Comparison of ENCODE assay signal across 22 mouse cellular contexts in the genomic region with DNA sequence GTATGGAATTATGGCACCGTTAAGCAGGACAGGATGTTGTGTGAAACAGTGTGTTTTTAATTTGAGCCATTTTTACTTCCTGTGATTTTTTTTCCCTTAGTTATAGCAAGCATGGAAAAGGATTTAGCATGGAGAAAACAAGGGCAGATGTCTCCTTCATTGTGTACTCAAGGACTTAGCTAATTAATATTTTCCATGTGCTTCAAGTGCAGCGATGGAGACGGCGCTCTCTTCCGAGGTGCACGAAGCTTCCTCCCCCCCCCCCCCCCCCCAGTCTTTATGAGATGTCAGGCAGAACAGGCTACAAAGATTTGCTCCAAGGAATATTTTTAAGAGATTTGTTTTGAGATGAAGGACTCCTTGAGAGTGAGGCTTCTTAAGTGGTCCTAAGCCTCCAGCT.
DNase-seq lines count a peak whose midpoint lies in the region; ATAC-seq lines count a peak whose summit lies in the region.
"Had no signal": no experiment of that assay in that cellular context is flagged by ENCODE, and none has a peak within 500 bp of the region (broad histone marks: within the 10 kb centered on the region; RNA-seq: fewer than 3 reads in every experiment).

No protein-coding gene starts in this region.

- 27% methylated on average over 6 of the region's 6 CpGs for WGBS in embryonic facial prominence, embryonic 13.5 days
- 68% methylated on average over 6 of the region's 6 CpGs for WGBS in embryonic facial prominence, embryonic 10.5 days
- 62% methylated on average over 6 of the region's 6 CpGs for WGBS in intestine, embryonic 14.5 days
- WGBS in intestine, embryonic 16.5 days: 63% methylated on average over 6 of the region's 6 CpGs
- WGBS in stomach, embryonic 15.5 days: 37% methylated on average over 6 of the region's 6 CpGs
- 84% methylated on average over 6 of the region's 6 CpGs for WGBS in kidney, embryonic 14.5 days

- H3K9ac ChIP-seq in embryonic facial prominence, embryonic 13.5 days: no peak overlapping the region
- no peak overlapping the region for H3K9ac ChIP-seq in intestine, embryonic 14.5 days (ENCODE audit: low read length)
- H3K9ac ChIP-seq in intestine, embryonic 16.5 days (ENCODE audit: low read depth, low read length): no peak overlapping the region
- H3K9ac ChIP-seq in stomach, embryonic 15.5 days: no peak overlapping the region
- no peak overlapping the region for H3K9ac ChIP-seq in kidney, embryonic 14.5 days (ENCODE audit: low read depth, low read length)
- H3K9ac ChIP-seq: heart, embryonic 15.5 days; hindbrain, embryonic 14.5 days had no signal

- no peaks in the 10 kb centered on the region for H3K27me3 ChIP-seq in embryonic facial prominence, embryonic 13.5 days
- H3K27me3 ChIP-seq in embryonic facial prominence, embryonic 10.5 days (replicated peaks; ENCODE audit: low read depth, poor library complexity, severe bottlenecking): no peaks in the 10 kb centered on the region
- H3K27me3 ChIP-seq in intestine, embryonic 14.5 days (replicated peaks; ENCODE audit: control insufficient read depth, insufficient read depth, low read length): no peaks in the 10 kb centered on the region
- H3K27me3 ChIP-seq in intestine, embryonic 16.5 days (replicated peaks; ENCODE audit: control insufficient read depth, insufficient read depth, low read length): no peaks in the 10 kb centered on the region
- no peaks in the 10 kb centered on the region for H3K27me3 ChIP-seq in stomach, embryonic 15.5 days (replicated peaks)
- no peaks in the 10 kb centered on the region for H3K27me3 ChIP-seq in kidney, embryonic 14.5 days (ENCODE audit: control insufficient read depth, insufficient read depth, low read length)
- H3K27me3 ChIP-seq: heart, embryonic 15.5 days had no signal

- peak overlapping the region; percentile 27 for H3K4me2 ChIP-seq in embryonic facial prominence, embryonic 13.5 days
- no peak overlapping the region for H3K4me2 ChIP-seq in intestine, embryonic 14.5 days (ENCODE audit: low read length)
- H3K4me2 ChIP-seq in intestine, embryonic 16.5 days (ENCODE audit: low read depth, low read length): no peak overlapping the region
- H3K4me2 ChIP-seq in stomach, embryonic 15.5 days: peak overlapping the region; percentile 10; the same call in 1 of the 2 replicates
- H3K4me2 ChIP-seq in kidney, embryonic 14.5 days (replicated peaks; ENCODE audit: low read depth, low read length): no peak overlapping the region
- H3K4me2 ChIP-seq: heart, embryonic 15.5 days; hindbrain, embryonic 14.5 days had no signal

- ATAC-seq in embryonic facial prominence, embryonic 13.5 days (ENCODE audit: insufficient number of reproducible peaks, insufficient read depth, low FRiP score, low TSS enrichment, low read depth): no peak
- ATAC-seq in intestine, embryonic 14.5 days (replicated peaks; ENCODE audit: low FRiP score, low TSS enrichment, low read depth): no peak
- no peak for ATAC-seq in intestine, embryonic 16.5 days
- no peak for ATAC-seq in stomach, embryonic 15.5 days (ENCODE audit: insufficient read depth, low FRiP score, low read depth)
- ATAC-seq in kidney, embryonic 14.5 days (ENCODE audit: low FRiP score, low TSS enrichment): no peak
- ATAC-seq: CD4-positive, CD25-positive, alpha-beta regulatory T cell, adult 4 months; intestine, postnatal 0 days had no signal

- no peaks in the 10 kb centered on the region for H3K36me3 ChIP-seq in embryonic facial prominence, embryonic 13.5 days
- H3K36me3 ChIP-seq in embryonic facial prominence, embryonic 10.5 days (replicated peaks): no peaks in the 10 kb centered on the region
- H3K36me3 ChIP-seq in intestine, embryonic 14.5 days (ENCODE audit: control insufficient read depth, insufficient read depth, low read length): no peaks in the 10 kb centered on the region
- no peaks in the 10 kb centered on the region for H3K36me3 ChIP-seq in intestine, embryonic 16.5 days (ENCODE audit: control insufficient read depth, insufficient read depth, low read length)
- no peaks in the 10 kb centered on the region for H3K36me3 ChIP-seq in stomach, embryonic 15.5 days
- H3K36me3 ChIP-seq in kidney, embryonic 14.5 days (ENCODE audit: control insufficient read depth, insufficient read depth, low read length): no peaks in the 10 kb centered on the region
- H3K36me3 ChIP-seq: G1E; heart, embryonic 10.5 days; heart, embryonic 15.5 days; hindbrain, embryonic 10.5 days had no signal

- no peaks in the 10 kb centered on the region for H3K9me3 ChIP-seq in embryonic facial prominence, embryonic 13.5 days
- no peaks in the 10 kb centered on the region for H3K9me3 ChIP-seq in embryonic facial prominence, embryonic 10.5 days
- H3K9me3 ChIP-seq in intestine, embryonic 14.5 days (ENCODE audit: control insufficient read depth, low read length): no peaks in the 10 kb centered on the region
- no peaks in the 10 kb centered on the region for H3K9me3 ChIP-seq in intestine, embryonic 16.5 days (ENCODE audit: control insufficient read depth, low read length)
- H3K9me3 ChIP-seq in stomach, embryonic 15.5 days: no peaks in the 10 kb centered on the region
- 0 out of 2 replicates have a peak, but pooled peaks cover 2% of the 10 kb centered on the region for H3K9me3 ChIP-seq in kidney, embryonic 14.5 days (ENCODE audit: control insufficient read depth, low read length)
- H3K9me3 ChIP-seq: heart, embryonic 10.5 days; heart, embryonic 15.5 days; hindbrain, embryonic 10.5 days had no signal

- no peak for DNase-seq in embryonic facial prominence, embryonic 10.5 days (ENCODE audit: low spot score)
- no peak for DNase-seq in intestine, embryonic 14.5 days (ENCODE audit: low spot score)
- DNase-seq in heart, adult 18-20 months: no peak
- DNase-seq: adrenal gland, adult 8-10 months; adrenal gland, postnatal 36 days; B cell, adult 2 months; cerebellum, adult 11-12 months; cerebellum, adult 9-10 months; cerebellum, postnatal 25 days; gastrocnemius, postnatal 36 days; heart, postnatal 14 days had no signal

- no peak overlapping the region for H3K4me3 ChIP-seq in embryonic facial prominence, embryonic 13.5 days
- no peak overlapping the region for H3K4me3 ChIP-seq in embryonic facial prominence, embryonic 10.5 days
- H3K4me3 ChIP-seq in intestine, embryonic 14.5 days (ENCODE audit: low read depth, low read length): no peak overlapping the region
- no peak overlapping the region for H3K4me3 ChIP-seq in intestine, embryonic 16.5 days (ENCODE audit: low read length)
- H3K4me3 ChIP-seq in stomach, embryonic 15.5 days (replicated peaks): no peak overlapping the region
- H3K4me3 ChIP-seq in kidney, embryonic 14.5 days (ENCODE audit: low read length): no peak overlapping the region
- H3K4me3 ChIP-seq: heart, embryonic 10.5 days; heart, embryonic 15.5 days; hindbrain, embryonic 10.5 days had no signal

- no peak overlapping the region for H3K27ac ChIP-seq in embryonic facial prominence, embryonic 13.5 days
- no peak overlapping the region for H3K27ac ChIP-seq in embryonic facial prominence, embryonic 10.5 days (replicated peaks)
- H3K27ac ChIP-seq in intestine, embryonic 14.5 days (ENCODE audit: low read depth): peak overlapping the region; percentile 1; the same call in 1 of the 2 replicates
- H3K27ac ChIP-seq in intestine, embryonic 16.5 days (ENCODE audit: low read length): no peak overlapping the region
- H3K27ac ChIP-seq in stomach, embryonic 15.5 days: no peak overlapping the region
- H3K27ac ChIP-seq in kidney, embryonic 14.5 days (ENCODE audit: low read depth, low read length): no peak overlapping the region
- H3K27ac ChIP-seq: heart, embryonic 10.5 days; heart, embryonic 15.5 days; hindbrain, embryonic 10.5 days; hindbrain, embryonic 14.5 days had no signal

- H3K4me1 ChIP-seq in embryonic facial prominence, embryonic 13.5 days: peaks cover 8% of the 10 kb centered on the region
- H3K4me1 ChIP-seq in embryonic facial prominence, embryonic 10.5 days: peaks cover 5% of the 10 kb centered on the region; the same call in 1 of the 2 replicates
- 0 out of 2 replicates have a peak, but pooled peaks cover 3% of the 10 kb centered on the region for H3K4me1 ChIP-seq in intestine, embryonic 14.5 days (replicated peaks; ENCODE audit: control insufficient read depth, insufficient read depth, low read length)
- 0 out of 2 replicates have a peak, but pooled peaks cover 3% of the 10 kb centered on the region for H3K4me1 ChIP-seq in intestine, embryonic 16.5 days (ENCODE audit: control insufficient read depth, insufficient read depth, low read length)
- no peaks in the 10 kb centered on the region for H3K4me1 ChIP-seq in stomach, embryonic 15.5 days
- no peaks in the 10 kb centered on the region for H3K4me1 ChIP-seq in kidney, embryonic 14.5 days (ENCODE audit: control insufficient read depth, insufficient read depth, low read length)
- H3K4me1 ChIP-seq: heart, embryonic 15.5 days; hindbrain, embryonic 10.5 days had no signal

Comparison
In these comparisons a context has a peak if more than half of its experiments do, and no peak if none do; other contexts are left out.
1. H3K4me2 ChIP-seq: peak in embryonic facial prominence, embryonic 13.5 days (single experiment) and stomach, embryonic 15.5 days (single experiment); none in intestine, embryonic 14.5 days (single experiment), intestine, embryonic 16.5 days (single experiment) and kidney, embryonic 14.5 days (single experiment).